Mouse (Mus musculus) forebrain, embryonic 11.5 days (tissue): ENCODE measurements around the gene Skil. TPM values are rescaled to one million over a fixed set of nuclear protein-coding genes. Genes with fewer than 3 reads are reported as not detected.

ENCODE experiments used
- ATAC-seq: fragments of 200-750 bp; cut with Nextera tagmentation; replicated peaks from 2 replicates; pipeline ENCODE4 v1.8.0; 2017; ENCODE audit warnings: moderate TSS enrichment; ENCODE audit not compliant: low FRiP score
- DNase-seq: peaks from one replicate; pipeline ENCODE4 v3.0.0-alpha.2; 2017; ENCODE audit warnings: low spot score
- H3K27ac ChIP-seq: fragments of 300-500 bp; sonication (generic); 2 replicates; pipeline ENCODE4 v1.5.1; 2014; ENCODE audit warnings: low read depth, low read length
- H3K27me3 ChIP-seq: fragments of 300-500 bp; sonication (generic); 2 replicates; pipeline ENCODE4 v1.6.1; 2014; ENCODE audit warnings: mild to moderate bottlenecking, low read length, mixed read lengths; ENCODE audit not compliant: control insufficient read depth, insufficient read depth
- H3K36me3 ChIP-seq: fragments of 300-500 bp; sonication (generic); 2 replicates; pipeline ENCODE4 v1.6.1; 2014; ENCODE audit warnings: mild to moderate bottlenecking, low read length, moderate library complexity, mixed read lengths; ENCODE audit not compliant: control insufficient read depth, insufficient read depth
- H3K4me1 ChIP-seq: fragments of 300-500 bp; sonication (generic); replicated peaks from 2 replicates; pipeline ENCODE4 v1.6.1; 2014; ENCODE audit warnings: low read length, mixed read lengths; ENCODE audit not compliant: control insufficient read depth, insufficient read depth
- H3K4me2 ChIP-seq: fragments of 300-500 bp; sonication (generic); 2 replicates; pipeline ENCODE4 v1.6.1; 2014; ENCODE audit warnings: low read depth, mild to moderate bottlenecking, low read length, moderate library complexity, mixed read lengths; ENCODE audit not compliant: severe bottlenecking
- H3K4me3 ChIP-seq: fragments of 300-500 bp; sonication (generic); 2 replicates; pipeline ENCODE4 v1.5.1; 2014; ENCODE audit warnings: low read depth, low read length
- H3K9ac ChIP-seq: fragments of 300-500 bp; sonication (generic); 2 replicates; pipeline ENCODE4 v1.6.1; 2014; ENCODE audit warnings: low read length
- H3K9me3 ChIP-seq: fragments of 300-500 bp; sonication (generic); 2 replicates; pipeline ENCODE4 v1.6.1; 2016; ENCODE audit warnings: low read length, mixed read lengths; ENCODE audit not compliant: control insufficient read depth
- WGBS: fragments of 180-500 bp; shearing (Covaris S2); extraction: QIAGEN DNeasy Blood & Tissue Kit; methylation state at CpG from one replicate; pipeline ENCODE4 v1.1.7; 2014; 5-methylcytosine and 5-hydroxymethylcytosine counted together
- polyA plus RNA-seq: library from polyadenylated mRNA; unstranded; fragments of >200 nt; fragmentation: Nextera tagmentation; extraction: Ambion mirVana; gene quantifications from 2 replicates; pipeline ENCODE4 v1.2.1, GENCODE M21; 2014

Gene Skil
- polyA plus RNA-seq, 1 experiment from 2014 or later = 33.5 TPM

DNA sequence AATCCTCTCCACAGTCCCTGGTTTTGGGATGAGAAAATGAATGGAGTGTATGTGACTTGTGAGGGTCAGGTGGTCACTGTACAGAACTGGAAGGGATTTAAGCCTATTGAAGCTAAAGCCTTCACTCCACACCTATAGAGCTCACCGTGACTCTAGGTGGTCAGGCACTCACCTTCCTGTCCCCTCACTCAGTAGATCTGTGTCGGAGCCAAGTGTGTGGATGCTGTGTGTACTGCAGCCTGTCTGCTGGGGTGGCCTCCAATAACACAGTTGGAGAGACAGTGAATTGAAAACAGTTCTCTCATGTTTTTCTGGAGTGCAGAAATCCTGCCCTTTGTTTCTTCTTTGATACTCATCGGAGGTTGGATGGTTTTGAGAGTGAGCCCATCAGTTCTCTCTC, 70.9 kb downstream of the Skil start:
- no peak overlapping the region for H3K4me3 ChIP-seq
- no peak overlapping the region for H3K27ac ChIP-seq
- DNase-seq = no peak
- no peaks in the 10 kb centered on the region for H3K27me3 ChIP-seq
- no peak overlapping the region for H3K9ac ChIP-seq
- no peak for ATAC-seq
- H3K4me1 ChIP-seq = peaks cover 7% of the 10 kb centered on the region; the same call in 1 of the 2 replicates
- no peak overlapping the region for H3K4me2 ChIP-seq
- WGBS = 55% methylated on average over 3 of the region's 3 CpGs
- no peaks in the 10 kb centered on the region for H3K36me3 ChIP-seq
- H3K9me3 ChIP-seq = no peaks in the 10 kb centered on the region

DNA sequence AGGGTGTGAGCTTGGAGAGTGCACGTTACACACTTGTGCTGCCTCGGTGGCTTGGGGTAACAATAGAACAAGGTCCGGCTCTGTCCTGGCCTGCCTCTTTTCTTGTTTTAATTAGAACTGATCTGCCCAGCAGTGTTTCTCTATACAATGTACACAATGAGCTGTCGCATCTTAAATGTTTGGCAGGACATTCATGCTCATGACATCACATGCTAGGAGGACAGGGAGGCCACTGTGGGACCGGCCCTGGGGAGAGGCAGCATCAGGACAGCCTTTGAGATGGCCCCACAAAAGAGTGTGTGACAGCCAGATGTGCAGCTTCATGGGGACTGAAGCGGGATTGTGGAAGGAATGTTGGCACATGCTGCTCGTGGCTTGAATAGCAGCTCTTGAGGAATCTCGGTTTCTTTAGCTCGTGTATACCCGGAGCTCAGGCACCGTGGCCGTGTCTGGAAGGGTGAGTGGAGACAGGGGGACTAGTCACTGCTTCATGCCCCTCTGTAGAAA, 71.6 kb downstream of the Skil start:
- no peak overlapping the region for H3K27ac ChIP-seq
- H3K4me3 ChIP-seq = no peak overlapping the region
- H3K4me1 ChIP-seq = peaks cover 5% of the 10 kb centered on the region; the same call in 1 of the 2 replicates
- H3K4me2 ChIP-seq = no peak overlapping the region
- ATAC-seq = peak; percentile 74; the same call in 1 of the 2 replicates
- no peaks in the 10 kb centered on the region for H3K9me3 ChIP-seq
- 28% methylated on average over 12 of the region's 12 CpGs for WGBS
- no peak for DNase-seq
- H3K9ac ChIP-seq = no peak overlapping the region; the same call in 1 of the 2 replicates
- no peaks in the 10 kb centered on the region for H3K36me3 ChIP-seq
- H3K27me3 ChIP-seq = no peaks in the 10 kb centered on the region

Other genes with a start within 250 kb of the Skil start
- 1.1 and 1.4 TPM in 2 replicates for gene Gpr160, start 239.1 kb upstream of the Skil start, polyA plus RNA-seq
- gene Phc3, start 125.6 kb upstream of the Skil start, polyA plus RNA-seq = 6.2 and 7.4 TPM in 2 replicates
- gene Prkci, start 99.3 kb upstream of the Skil start, polyA plus RNA-seq = 41.8 and 44.9 TPM in 2 replicates
- gene Cldn11, start 54.9 kb downstream of the Skil start, polyA plus RNA-seq = 15.5 and 17.0 TPM in 2 replicates
- 0.23 and 0.40 TPM in 2 replicates for gene Slc7a14, start 215.3 kb downstream of the Skil start, polyA plus RNA-seq